Mouse (Mus musculus) spleen, adult 18-20 months (tissue): ENCODE data around the gene Shc3.

ENCODE experiments used
- DNase-seq, 2 experiments: peaks; one replicate each; pipeline ENCODE4 v3.0.0; 2022; ENCODE audit warnings: mixed read lengths in 2 of 2

Gene Shc3

DNA sequence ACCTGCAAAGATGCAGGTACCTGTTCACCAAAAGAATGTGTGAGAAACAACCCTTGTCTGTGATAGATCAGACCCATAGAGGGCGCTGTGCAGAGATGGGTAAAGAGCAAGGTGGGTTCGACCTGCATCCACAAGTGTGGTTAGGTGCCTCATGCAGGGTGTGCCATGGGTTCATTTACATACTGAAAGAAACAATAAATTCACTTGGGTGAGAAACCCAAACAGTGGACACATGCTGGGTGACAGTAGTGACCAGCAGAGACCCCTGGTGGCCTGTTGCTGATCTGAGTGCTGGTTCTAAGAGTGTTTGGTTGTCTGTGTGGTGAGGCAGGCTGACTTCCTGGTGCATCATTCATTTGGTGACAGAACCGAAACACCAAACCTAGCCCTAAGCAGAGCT, 155.8 kb downstream of the Shc3 start:
- peak in 1 of 2 experiments; percentile 40 for DNase-seq

DNA sequence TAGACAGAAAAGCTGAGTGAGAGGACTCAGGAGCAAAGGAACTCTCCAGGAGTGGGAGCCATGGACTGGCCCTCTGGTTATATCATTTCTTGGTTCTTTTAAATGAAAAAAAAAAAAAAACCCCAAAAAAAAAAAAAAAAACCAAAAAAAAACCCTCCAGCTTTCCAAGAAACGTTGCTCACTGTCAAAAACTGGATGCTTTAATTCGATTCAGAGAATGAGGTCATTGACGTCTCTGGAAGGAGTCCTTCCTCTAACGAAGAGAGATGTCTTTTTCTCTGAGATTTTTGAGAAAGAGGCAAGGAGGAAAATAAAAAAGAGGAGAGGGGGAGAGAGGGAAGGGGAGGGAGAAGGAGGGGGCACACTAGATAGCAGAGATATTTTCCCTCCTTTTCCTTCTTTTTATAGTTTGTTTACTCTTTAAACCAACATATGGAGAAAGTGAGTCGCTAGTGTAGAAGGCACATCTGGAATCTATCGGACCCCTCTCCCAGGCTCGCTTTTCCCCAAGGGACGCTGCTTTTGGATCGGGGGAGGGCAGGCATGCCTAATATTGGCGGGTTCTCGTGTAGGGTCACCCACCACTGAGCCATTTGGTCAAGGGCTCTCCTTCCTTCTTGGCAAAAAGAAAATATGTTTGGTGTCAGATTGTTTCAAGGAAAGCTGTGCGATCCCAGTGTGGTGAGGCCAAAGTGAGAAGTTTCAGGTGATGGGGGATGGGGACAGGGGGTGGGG, 157.4 kb downstream of the Shc3 start:
- no peak for DNase-seq

- DNase-seq: no peak
Measured at GRCm38 (mm10) chr13:51411243-51411642, 158.0 kb downstream of the Shc3 start.

GRCm38 (mm10) chr13:51409936-51410481, 159.2 kb downstream of the Shc3 start:
- no peak for DNase-seq

DNA sequence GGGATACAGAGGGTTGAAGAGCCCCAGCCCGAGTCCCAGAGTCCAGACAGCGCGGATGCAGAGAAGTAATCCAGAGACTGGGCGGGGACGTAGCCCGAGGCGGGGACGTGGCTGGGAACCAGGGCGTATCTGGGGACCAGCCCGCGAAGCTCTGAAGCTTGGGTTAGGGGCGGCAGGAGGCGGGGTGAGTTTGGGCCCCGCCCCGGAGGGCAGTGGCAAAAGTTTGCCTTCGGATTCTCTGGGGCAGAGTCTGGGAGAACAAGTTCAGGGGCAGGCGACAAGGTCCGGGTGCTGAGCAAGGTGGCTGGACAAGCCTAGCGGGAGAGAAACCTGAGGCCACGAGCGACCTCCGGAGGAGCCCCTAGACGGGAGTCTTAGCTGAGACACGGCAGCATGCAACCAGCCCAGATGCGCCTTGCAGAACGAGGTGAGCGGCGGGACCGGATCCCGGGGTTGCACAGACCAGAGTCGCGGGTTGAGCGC, 160.7 kb downstream of the Shc3 start, which contains the start of gene S1pr3:
TSS of gene S1pr3 (plus strand) at position 121 of the 483 bp plus-strand sequence.
- peak; percentile 65 for DNase-seq

DNA sequence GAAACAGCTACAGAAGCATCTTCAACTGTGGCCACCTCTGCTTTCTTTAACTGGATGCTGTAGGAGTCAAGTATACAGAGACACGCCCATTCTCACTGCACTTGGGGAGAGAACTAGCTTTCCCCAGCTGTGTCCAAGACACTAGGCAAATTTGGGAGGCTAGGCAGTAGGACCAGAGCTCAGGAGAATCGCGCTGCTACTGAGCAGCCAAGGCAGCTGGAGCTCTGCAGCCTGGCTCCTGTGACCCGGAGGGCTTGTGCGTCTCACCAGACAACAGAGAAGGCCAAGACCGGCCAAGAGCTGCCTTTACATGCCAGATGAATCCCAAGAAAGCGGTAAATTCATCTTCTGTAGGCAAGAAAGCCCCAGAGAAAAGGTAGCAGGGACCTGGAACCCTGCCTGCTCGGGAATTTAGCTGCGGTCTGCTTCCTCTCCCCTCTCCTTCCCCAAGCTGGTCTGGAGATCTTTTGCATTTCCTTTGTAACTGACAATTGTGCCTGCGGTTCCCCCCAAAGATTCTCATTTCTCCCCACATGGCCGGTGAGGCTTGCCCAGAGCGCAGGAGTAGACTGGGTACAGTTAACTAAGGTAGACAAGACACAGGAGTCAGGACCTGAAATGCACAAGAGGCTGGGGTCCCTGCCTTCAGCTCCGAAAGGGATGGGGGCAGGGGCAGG, 161.5 kb downstream of the Shc3 start:
- DNase-seq: no peak

- DNase-seq: no peak
Measured at GRCm38 (mm10) chr13:51405731-51406320, 163.4 kb downstream of the Shc3 start.

DNA sequence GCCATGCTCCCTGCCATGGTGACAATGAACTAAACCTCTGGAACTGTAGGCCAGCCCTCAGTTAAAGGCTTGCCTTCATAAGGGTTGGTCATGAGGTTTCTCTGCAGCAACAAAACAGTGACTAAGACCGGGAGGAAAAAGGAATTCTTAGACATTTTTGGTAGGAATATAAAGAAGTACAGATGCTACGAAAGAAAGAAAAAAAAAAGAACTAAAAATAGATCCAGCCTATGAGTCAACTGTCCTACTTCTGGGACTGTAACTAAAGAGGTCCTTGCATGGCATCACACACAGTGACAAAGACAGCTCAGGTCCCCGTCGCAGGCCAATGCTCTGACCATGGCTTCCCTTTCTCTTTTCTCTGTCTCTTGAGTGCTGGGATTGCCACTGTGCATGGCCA, 164.7 kb downstream of the Shc3 start:
- no peak for DNase-seq

DNA sequence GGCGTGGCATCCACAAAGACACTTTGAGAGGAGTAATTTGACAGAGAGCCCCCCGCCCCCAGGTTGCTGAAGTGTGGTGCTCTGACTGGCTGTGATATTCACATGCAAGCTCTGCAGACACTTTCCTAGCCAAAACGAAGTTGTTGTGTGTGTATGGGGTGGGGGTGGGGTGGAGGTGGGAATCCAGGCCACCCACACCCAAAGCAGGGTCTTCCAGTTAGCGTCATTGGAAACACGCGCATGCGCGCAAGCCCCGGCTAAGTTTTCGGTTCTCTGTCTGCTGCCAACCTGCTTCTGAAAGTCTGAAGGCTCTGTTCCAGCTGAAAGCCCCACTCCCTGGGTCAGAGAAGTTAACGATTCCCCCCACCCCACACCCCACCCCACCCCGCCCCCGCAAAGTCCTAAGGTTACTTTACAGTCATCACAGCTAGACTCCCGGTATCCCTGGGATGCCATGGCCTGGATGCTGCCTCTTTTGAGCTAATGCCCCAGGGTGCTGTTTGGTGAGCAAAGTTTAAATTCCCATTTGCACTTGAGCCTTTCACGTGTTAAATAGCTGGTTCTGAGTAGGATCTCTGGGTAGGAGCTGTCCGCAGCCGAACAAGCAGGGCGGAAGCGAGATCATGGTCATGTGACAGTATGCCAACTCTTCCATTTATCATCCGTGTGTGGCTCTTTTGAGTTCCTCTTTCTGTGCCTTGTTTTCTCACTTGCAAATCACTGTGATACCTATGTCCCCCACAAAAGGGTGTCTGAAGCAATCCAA, 168.3 kb downstream of the Shc3 start:
- DNase-seq: peak; percentile 57 to 61

DNA sequence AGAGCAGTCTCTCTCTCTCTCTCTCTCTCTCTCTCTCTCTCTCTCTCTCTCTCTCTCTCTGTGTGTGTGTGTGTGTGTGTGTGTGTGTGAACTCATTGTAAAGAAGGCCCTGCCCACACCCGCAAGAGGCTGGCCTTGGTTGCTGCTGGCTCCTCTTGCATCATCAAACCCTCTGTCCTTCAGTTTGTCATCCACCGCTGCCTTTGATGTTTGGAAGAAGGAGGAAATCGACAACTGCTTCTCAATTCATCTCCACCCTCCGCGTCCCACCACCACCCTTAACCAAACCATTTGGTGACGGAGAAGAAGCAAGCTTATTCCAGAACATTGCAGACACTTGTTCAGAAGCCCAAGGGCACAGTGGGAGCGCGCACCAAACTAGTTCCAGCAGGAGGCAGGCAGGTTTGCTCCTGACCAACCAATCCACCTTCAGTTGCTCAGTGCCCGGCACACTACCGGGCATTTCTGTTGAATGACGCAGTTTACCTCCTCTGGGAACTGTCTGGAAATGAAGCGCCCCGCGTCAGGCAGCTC, 169.0 kb downstream of the Shc3 start:
- no peak for DNase-seq

DNA sequence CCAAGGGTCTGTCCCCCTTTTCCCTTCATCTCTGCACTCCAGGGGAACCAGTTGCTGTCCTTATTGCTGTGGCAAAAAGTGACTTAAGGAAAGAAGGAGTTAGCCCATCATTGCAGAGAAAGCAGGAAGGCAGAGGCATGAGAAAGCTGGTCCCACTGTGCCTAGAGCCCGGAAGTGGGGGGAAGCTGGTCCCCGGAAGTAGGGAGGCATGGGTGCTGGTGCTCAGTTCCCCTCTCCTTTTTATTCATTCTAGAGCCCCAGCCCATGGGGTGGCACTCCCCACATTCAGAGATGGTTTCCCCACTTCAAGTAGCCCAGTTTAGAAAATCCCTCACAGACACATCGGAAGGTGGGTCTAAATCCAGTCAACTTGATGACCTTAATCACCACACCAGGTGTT, 169.7 kb downstream of the Shc3 start:
- DNase-seq: no peak

DNA sequence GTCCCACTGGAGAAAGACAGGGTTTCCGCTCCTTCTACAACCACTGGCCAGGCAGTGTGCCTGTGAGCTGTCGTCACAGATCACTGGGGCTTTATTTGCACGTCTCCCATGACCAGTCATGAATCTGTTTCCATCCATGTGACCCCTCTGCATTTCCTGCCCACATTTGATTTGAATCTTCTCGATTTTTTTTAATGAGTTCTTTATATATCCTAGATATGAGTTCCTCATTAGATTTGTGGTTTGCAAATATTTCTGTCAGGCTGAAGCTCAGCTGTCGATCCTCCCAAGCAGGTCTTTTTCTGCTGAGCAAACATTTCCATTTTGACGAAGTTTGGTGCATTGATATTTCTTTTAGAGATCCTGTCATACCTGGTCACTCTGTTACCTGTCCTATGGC, 171.4 kb downstream of the Shc3 start:
- DNase-seq: no peak

DNA sequence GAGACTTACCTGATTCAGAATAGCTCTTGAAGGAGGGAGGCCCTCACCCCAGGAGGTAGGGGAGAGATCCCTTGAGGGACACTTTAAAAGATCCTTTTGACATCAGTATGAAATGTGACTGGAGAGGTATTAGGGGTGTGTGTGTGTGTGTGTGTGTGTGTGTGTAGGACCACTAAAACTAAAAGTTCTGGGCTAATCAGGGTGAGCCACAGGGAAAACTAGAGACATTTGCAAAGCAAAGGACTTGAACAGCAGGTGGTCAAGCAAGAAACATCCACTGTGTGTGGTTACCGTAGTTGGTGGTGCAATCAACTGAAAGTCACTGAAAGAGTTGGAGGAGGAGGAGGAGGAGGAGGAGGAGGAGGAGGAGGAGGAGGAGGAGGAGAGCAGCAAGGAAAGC, 177.0 kb downstream of the Shc3 start:
- no peak for DNase-seq

DNA sequence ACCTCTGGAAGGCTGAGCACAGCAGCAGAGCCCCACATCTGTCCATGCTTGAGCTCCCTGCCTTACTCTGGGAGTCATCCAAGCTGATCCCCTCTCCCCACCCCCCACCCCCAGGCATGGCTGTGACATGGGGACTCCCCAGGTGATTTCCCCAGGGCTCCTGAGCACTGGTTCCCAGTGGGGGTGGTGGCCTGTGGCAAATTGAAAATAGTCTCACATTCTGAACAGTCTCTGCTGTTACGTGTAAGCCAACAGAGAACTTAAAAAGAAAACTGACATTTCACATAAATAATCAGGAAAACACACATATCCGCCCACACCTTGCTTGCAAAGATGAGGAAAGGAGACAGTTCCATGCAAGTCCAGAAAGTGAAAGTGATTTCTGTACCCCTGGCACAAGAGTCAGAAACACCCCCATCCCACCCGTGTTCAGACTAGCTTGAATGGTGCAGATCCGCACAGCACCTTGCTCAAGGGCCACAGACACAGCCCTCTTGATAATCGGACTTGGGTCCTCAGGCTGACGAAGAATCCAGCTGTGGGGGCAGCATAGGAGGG, 177.8 kb downstream of the Shc3 start:
- peak in 1 of 2 experiments; percentile 35 for DNase-seq

GRCm38 (mm10) chr13:51390398-51390797, 178.8 kb downstream of the Shc3 start:
- no peak for DNase-seq

DNA sequence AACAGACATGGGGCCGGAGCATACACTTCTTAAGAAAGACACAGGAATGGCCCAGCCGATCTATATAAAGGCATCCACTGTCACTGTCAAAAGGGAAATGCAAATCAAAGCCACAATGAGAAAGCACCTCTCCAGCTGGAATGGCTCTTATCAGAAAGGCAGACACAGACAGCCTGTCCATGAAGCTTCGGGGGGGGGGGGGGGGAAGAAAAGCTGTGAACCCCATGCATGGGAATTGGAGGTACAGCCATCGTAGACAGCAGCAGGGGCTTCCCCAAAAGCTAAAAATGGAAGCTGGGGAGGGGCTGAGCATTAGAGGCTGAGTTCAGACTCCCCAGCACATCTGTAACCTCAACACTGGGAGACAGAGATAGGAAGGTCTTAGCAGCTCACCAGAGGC, 181.3 kb downstream of the Shc3 start:
- no peak for DNase-seq

- DNase-seq: no peak
Measured at GRCm38 (mm10) chr13:51384899-51385298, 184.3 kb downstream of the Shc3 start.

- DNase-seq: no peak
Measured at GRCm38 (mm10) chr13:51381498-51381897, 187.7 kb downstream of the Shc3 start.
